Mouse (Mus musculus) fat pad, adult 2 months (tissue): ENCODE data around the gene Ccdc59.

ENCODE experiments used
- DNase-seq: peaks from one replicate; pipeline ENCODE4 v3.0.0-alpha.2; 2011; ENCODE audit warnings: low read depth, low spot score; ENCODE audit errors: extremely low read depth

Ccdc59 gene

DNA sequence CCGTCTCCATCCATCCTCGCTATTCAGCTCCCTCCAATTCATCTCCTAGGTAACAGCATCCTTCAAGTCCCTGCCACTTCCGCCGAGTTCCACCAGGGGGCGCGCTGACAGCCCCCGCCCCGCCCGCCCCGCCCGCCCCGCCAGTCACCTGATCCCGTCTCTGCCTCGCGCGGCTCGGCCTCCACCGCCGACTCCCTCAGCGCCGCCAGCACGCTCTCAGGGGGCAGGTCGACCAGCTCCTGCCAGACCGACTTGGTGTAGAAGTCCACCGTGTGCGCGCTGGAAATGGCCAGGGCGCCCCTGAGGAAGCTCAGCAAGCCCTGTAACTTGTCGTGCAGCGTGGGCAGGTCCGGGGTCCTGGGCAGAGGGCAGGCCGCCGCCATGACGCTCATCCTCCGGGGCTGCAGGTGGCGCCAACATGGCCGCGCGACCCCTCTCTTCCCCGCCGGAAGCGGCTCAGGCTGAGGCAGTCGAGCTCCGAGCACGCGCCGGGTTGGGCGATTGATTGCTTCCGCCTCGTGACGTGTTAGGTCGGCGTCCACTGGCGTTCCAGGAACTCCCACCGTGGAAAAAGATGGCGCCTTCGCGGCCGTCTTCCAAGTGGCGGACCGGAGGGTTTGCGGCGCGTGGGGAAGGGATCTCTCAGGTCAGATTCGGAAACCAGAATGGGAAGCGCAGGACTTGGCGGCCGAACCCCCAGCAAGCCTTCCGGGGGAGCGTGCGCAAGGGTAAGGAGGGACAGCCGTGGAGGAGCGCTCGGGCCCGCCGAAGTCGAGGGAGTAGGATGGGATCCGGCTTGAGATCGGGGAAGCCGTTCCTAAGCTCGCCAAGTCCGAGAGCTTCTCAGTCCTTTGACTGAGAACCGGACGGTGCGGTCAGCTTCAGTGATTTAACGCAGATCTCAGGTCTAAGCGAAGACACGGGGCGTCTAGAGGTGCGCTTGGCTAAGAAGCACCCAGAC, at the start of gene Ccdc59, which contains the start of gene Mettl25:
Gene Ccdc59, plus strand, starts transcription at position 140 of the 961 bp plus-strand sequence.
Gene Mettl25, minus strand, starts transcription at position 453 of the 961 bp plus-strand sequence.
- DNase-seq: peak; percentile 19

- DNase-seq: no peak
Observed at GRCm38 (mm10) chr10:105793776-105794552, 46.9 kb upstream of the Ccdc59 start.

DNA sequence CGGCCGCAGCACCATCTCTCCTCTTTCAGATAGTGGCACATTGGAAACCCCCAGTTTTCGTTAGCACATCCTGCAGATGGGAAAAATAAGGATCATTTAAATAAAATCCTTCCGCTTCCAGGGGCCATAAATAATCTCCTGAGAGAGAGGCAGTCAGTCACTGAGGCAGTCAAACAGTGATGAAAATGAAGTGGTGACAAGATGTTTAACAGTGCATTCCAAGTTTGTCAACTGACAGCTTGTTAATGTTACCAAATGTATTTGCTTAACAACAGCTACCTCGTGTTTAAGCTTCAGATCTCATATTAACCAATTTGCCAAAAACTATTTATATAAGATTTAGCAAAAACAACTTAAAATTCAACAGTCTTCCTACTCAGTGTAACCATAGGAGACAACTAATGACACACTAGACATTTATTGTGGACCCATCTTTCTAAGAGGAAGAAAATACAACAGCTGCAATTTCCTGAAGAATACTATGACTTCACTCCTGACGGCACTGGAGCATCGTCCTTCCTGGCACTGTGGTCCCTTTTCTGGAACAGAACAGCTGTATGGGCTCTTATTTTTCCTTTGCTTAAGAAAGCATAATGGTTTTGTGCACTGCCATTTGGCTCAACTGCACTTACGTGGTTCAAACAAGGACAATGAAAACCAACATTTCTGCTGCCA, 43.5 kb upstream of the Ccdc59 start:
- no peak for DNase-seq

GRCm38 (mm10) chr10:105801147-105801546, 39.7 kb upstream of the Ccdc59 start:
- no peak for DNase-seq

DNA sequence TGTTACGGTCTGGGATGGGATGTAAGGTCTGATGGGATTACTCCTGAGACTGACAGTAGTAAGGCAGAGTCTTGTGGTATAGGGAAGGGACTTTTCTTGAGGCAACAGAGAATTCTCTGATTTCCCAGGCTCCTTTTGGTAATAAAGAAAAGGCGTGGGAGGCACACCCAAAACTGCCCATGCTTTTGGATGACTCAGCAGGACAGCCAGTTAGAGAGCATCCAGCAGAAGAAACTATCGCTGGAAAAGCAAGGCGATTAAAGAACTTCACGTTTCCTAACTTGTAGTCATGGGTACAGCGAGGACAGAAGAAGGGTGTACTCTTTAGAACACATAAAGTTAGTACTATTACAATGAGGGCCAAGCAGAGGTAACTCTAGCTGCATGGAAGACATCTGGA, 38.7 kb upstream of the Ccdc59 start:
- DNase-seq: no peak

DNA sequence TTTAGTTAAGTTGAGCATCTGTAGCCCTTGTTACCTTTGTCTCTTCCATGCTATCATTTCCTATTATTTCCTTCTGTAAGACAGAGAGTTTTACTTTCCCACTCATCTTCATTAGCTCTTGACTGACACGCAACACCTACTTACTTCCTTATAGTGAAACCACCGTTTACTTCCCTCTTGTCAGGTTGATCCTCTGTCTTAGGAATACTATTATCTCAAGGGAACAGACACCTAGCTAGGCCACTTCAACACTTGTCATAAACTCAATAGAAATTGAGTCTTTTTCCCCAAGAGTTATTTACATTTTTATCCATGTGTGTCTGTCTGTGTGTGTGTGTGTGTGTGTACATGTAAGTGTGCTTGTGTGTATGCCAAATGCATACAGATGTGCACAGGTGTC, 37.4 kb upstream of the Ccdc59 start:
- DNase-seq: no peak

DNA sequence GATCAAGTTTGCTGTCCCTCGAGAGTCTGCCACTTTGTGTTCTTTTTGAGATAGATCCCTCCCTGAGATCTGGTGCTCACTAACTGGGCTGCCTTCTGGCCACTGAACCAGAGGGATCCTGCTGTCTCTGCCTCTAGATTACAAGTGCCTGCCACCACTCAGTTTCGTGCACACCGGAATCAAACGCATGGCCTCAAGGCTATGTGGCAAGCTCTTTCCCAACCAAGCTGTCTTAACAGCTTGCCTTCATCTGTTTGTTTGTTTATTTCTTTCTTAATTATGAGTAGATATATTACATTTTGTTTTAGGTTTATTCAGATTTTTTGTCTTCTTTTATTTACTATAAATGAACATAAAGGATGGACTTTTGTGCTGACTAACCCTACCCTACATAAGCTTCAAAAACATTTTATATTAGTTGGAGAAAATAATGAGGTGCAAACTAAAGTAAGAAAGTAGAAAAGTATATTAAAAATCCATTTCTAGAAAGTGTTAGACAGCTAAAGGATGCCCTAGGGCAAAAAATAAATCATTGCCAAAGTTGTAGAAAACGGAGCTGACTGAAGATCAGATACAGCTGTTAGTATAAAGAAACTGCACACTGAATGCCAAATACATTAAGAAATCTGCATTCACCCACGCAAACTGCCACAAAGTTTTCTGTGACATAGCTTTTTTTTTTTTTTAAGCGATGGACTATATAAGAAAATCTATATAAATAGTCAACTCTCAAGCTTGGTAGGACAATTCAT, 34.4 kb upstream of the Ccdc59 start:
- DNase-seq: no peak

GRCm38 (mm10) chr10:105834627-105835228, 6.1 kb upstream of the Ccdc59 start:
- no peak for DNase-seq

DNA sequence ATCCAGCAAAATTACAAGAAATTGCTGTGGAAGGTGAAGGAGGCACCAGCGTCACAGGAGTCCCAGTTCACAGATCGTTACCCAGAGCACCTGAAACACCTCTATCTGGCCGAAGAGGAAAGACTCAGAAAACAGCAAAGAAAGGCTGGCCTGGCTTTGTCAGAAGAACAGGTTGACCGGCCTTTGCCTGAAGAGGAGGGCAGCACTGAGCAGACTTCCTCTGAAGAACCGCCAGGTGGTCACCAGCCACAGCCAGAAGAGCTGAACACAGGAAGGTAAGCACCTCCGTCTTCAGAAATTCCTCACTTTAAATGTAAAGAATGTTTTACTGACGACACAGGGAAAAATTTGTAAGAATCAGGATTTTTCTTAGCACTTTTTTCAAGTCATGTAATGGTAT, 1.7 kb downstream of the Ccdc59 start:
- no peak for DNase-seq

DNA sequence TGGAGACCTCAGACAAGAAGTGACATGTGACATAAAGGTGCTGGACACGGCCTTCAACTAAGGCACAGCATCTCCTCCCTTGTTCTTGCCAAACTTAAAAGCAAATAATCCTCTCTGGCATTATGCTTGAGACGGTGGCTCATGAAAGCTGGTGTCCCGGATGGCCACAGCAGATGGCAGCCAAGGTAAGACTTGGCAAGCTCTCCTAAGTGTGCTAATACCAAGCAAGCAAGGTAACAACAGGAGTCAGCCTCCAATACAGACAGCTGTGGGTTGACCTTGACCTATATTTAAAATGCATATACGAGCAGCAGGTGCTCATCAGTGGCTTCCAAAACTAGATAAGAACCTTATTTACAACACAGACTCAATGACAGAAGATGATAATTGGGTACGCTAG, 9.4 kb downstream of the Ccdc59 start:
- DNase-seq: peak; percentile 40

- no peak for DNase-seq
Observed at GRCm38 (mm10) chr10:105851136-105851535, 10.3 kb downstream of the Ccdc59 start.

DNA sequence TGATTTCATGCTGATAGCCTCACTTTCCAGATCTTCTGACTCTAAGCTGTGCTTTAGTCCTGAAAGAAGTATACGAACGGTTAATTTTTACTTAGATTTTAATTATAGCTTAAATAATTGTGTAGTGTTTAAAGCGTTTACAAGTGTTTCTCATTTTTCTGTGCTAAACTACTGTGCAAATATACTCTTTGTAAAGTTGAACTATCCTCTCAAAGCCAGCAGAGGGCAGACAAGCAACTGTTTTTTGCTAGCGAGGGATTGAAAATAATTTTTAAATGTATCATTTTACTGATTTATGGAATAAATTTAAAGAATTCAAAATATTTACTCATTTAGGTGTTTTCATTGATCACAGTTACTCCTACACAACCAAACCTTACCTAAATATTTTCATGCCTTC, 26.4 kb downstream of the Ccdc59 start:
- no peak for DNase-seq
